Mouse (Mus musculus): ENCODE measurements around the gene Batf3.
"Not testable (repeated sequence)": the region's sequence is repeated elsewhere in the genome, so short reads cannot be mapped to it uniquely, and the experiment has no call there.

Gene Batf3

DNA sequence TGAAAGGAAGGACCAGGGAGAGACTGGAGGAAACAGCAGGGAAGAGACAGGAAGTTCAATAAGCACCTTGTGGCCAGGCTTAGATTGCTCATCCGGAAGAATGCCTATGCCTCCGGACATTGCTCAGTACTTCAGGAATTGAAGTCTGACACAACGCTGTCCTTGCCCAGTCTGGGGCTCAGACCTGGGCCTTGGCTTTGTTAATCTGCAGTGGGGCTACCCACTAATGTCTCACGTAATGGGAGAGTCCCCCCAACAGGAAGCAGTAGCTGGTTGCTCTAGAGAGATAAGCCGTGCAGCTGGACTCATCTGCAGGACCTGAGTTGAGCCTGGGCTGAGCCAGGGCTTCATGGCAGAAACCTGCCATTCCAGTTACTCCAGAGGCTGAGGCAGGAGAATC is 35.3 kb downstream of the Batf3 start:
- DNase-seq (ENCODE audit: low spot score) = no peak

DNA sequence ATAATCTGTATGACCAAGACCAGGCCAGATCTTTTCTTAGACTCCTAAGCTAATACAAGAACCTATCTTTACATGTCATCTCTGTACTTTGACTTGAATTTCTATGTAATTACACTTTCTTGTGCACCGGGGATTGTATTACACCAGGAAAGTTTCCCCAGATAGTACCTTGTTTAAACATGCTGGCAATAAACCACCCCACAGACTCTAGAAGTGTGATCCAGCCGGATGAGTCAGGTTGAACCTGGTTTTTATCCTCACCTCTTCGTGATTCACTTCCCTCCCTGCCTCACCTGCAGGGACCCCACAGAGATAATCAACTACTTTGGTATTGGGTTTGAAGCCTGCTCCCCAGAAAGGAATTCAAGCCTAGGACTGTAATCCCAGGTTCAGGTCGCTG is 37.8 kb downstream of the Batf3 start:
- no peak for DNase-seq (ENCODE audit: low spot score)

DNA sequence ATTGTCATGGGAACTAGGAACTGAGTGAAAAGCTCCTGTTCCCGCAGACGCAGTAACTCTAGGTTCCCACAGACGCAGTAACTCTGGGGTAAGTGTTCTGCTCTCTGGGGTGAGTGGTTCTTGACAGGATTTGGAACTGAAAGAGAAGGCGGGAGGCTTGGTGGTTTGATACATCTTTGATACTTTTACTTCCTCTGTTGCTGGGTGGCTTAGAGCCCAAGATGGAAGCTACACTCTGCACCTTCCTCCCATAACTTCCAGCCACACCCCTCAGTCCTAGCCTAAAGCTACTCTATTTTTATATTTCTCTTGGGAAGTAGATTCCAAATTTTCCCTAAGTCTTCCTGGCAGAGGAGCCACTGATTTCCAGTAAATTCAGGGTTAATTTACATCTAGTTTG is 40.8 kb downstream of the Batf3 start:
- no peak for DNase-seq (ENCODE audit: low spot score)

DNA sequence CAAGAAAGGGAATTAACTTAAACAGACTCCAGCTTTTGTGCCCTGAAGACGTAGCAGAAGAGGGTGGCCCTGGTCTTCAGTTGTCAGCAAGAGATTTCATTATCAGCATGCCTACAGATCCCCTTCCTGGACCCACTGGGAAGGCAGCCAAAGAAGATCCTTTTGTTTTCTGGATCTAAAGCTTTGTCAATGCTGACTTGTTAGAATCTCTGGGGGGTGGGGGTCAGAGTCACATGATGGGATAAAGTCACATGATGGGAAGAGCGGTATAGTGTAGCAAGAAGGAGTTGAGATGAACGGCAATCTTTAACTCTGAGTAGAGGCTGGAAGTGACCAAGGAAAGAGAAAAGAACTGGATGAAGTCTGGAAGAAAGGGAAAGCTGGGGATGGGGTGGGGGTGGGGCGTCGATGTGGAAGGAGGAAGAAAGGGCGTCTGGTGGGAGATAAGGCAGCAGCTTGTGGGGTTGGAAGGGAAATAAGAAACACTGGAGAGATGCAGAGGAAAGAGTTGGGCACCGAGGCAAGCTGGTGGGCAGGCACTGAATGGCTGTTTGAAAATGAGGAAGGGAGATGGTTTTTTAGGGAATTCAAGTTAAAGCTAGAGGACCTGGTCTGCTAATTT is 41.3 kb downstream of the Batf3 start:
- no peak for DNase-seq (ENCODE audit: low spot score)

DNA sequence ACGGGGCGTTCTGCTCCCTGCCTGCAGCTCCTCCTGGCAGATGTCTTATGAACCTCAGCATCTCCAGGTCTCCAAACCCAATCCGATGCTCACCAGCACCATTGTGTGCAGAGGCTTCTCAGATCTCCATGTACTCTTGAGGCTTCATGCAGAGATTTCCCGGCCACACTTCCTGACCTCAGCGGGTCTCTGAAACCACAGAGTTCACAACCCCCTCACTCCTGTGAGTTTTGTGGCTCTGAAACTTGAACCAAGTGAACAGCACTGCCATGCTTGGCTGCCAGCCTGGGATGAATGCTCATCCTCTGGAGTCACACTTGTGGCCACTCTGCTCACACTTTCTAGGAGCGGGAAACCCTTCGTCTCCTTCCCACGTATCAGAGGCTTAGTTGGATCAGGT is 43.3 kb downstream of the Batf3 start:
- DNase-seq (ENCODE audit: low spot score) = no peak

DNA sequence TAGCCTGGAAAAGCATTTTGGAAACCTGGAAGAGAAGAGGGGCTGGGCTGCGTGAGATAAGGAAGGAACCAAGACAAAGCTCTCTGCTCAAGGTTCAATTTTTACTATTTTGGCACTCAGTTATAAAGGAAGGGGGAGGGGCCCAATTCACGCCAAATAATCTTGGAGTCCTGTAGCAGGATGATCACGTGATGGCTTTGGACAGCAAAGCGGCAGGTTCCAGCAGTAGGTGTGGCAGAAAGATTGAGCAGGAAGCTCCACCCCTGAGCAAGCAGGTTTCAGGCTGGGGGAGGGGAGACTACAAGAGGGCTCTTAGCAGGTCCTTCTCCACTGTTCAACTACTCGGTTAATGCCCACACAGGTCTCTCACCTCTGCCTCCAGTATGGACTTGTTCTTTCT is 51.8 kb downstream of the Batf3 start:
- DNase-seq (ENCODE audit: low spot score) = not testable (repeated sequence)

DNA sequence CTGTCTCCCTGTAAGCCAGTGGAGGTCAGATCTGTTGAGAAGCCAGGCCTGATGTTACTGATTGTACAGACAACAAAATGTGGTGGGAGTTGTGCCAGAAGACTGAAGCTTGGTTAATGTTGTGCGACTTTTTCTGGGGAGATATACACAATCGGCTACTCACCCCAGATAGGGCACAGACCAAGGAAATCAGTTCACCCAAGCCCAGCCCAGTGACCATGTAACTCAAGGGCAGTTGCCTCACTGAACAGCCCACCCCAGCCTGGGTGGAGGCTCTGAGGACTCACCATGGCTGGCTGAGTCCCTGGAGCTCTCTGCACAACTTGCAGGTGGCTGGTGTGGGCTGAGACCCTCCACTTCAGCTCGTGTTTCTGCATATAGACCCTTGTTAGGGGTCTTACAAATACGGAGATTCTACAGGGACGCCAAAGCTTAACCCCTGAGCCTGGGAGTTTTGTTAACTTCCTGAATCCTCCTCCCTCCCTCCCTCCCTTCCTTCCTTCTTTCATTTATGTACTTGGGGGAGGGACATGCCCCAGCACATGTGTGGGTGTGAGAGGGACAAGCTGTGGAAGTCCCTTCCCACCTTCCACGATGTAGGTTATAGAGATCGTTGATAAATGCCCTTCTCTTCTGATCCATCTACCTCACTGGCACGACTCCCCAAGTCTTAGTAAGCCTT is 53.4 kb downstream of the Batf3 start:
- no peak for DNase-seq (ENCODE audit: low spot score)

DNA sequence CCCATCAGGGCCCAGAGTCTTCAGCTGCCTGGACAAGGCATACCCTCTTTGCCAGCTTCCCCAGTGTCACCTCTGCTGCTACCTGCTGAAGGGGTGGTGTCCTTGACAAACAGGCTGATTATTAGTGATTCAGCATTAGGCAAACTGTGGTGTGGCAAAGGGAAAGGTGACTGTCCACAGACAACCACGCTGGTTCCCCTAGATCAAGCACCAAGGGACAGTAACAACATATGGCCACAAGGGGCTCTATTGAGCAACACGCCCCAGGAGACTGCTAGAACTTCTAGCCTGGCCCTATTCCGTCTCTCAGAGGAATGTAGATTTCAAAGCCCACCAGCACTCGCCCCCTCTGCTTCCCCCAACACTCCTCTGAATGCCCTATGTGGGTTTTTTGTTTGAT is 55.4 kb downstream of the Batf3 start:
- DNase-seq (ENCODE audit: low spot score) = no peak

DNA sequence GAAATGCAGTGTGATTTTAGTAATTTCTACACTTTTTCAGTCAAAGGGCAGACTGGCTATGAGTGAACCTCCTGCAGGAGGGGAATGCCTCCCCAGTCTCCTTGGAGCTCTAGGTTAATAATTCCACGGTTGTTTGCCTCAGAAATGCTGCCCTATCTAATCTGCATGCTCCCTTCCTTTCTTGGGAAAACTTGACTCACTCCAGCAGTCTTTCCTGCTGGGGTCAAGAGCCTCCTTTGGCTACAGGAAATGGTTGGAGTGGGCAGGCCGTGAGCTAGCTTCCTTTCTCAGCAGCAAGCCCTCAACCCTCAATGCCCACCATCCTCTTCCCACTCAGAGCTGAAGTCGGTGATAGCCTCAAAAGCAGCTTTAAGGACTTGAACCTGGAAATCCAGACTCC is 56.7 kb downstream of the Batf3 start:
- no peak for DNase-seq (ENCODE audit: low spot score)

Measured in left cerebral cortex, adult 11 months (tissue).